Mouse (Mus musculus) liver, adult 2 months (tissue): ENCODE results near the gene Sstr4. TPM values are rescaled to one million over a fixed set of nuclear protein-coding genes. Genes with fewer than 3 reads are reported as not detected.

Experiments used
- DNase-seq: peaks from one replicate; pipeline ENCODE4 v3.0.0-alpha.2; 2011; ENCODE audit warnings: low read depth, low spot score; ENCODE audit errors: extremely low read depth
- H3K27ac ChIP-seq: fragments of 200-500 bp; replicated peaks from 2 replicates; pipeline ENCODE4 v1.5.1; 2012; ENCODE audit warnings: low read depth, mild to moderate bottlenecking, control low read depth, inconsistent platforms, low read length; ENCODE audit not compliant: insufficient read depth
- H3K27me3 ChIP-seq: fragments of 200-500 bp; 2 replicates; pipeline ENCODE4 v1.6.1; 2012; ENCODE audit warnings: mild to moderate bottlenecking, moderate library complexity, low read length, inconsistent platforms; ENCODE audit not compliant: control insufficient read depth, insufficient read depth
- H3K36me3 ChIP-seq: fragments of 200-500 bp; 2 replicates; pipeline ENCODE4 v1.6.1; 2012; ENCODE audit warnings: low read length, inconsistent platforms; ENCODE audit not compliant: control insufficient read depth, insufficient read depth
- H3K4me1 ChIP-seq: fragments of 200-500 bp; 2 replicates; pipeline ENCODE4 v1.6.1; 2011; ENCODE audit warnings: low read length; ENCODE audit not compliant: control insufficient read depth, insufficient read depth
- H3K4me3 ChIP-seq: fragments of 200-500 bp; 2 replicates; pipeline ENCODE4 v1.5.1; 2011; ENCODE audit warnings: low read depth, mild to moderate bottlenecking, control low read depth, low read length, moderate library complexity; ENCODE audit not compliant: insufficient read depth
- H3K79me2 ChIP-seq: fragments of 200-500 bp; 2 replicates; pipeline ENCODE4 v1.6.1; 2012; ENCODE audit warnings: inconsistent platforms, mild to moderate bottlenecking, low read length, moderate library complexity; ENCODE audit not compliant: control insufficient read depth, insufficient read depth
- H3K9ac ChIP-seq: fragments of 200-500 bp; 2 replicates; pipeline ENCODE4 v1.6.1; 2012; ENCODE audit warnings: low read depth, mild to moderate bottlenecking, control low read depth, inconsistent platforms, low read length
- CTCF ChIP-seq: fragments of 200-500 bp; IDR thresholded peaks from 2 replicates; pipeline ENCODE4 v1.5.1; 2011; ENCODE audit warnings: low read depth, low read length, control low read depth
- POLR2A ChIP-seq: fragments of 200-500 bp; IDR thresholded peaks from 2 replicates; pipeline ENCODE4 v1.6.1; 2011; ENCODE audit warnings: low read length, control low read depth; ENCODE audit not compliant: insufficient read depth; ENCODE audit errors: extremely low read depth
- WGBS: fragments of 180-500 bp; shearing (Covaris S2); methylation state at CpG from one replicate; pipeline ENCODE4 v1.1.7; 2018; 5-methylcytosine and 5-hydroxymethylcytosine counted together
- polyA plus RNA-seq: library from polyadenylated mRNA; depleted of rRNA; stranded (reverse); fragments of >200 nt; gene quantifications from 2 replicates; pipeline ENCODE4 v1.2.3, GENCODE M21; 2012
- total RNA-seq: library from RNA; depleted of rRNA; stranded (reverse); fragments of >200 nt; gene quantifications from 2 replicates; pipeline ENCODE4 v1.2.3, GENCODE M21; 2014

Gene Sstr4
- total and polyA plus RNA-seq, 2 experiments: not detected

DNA sequence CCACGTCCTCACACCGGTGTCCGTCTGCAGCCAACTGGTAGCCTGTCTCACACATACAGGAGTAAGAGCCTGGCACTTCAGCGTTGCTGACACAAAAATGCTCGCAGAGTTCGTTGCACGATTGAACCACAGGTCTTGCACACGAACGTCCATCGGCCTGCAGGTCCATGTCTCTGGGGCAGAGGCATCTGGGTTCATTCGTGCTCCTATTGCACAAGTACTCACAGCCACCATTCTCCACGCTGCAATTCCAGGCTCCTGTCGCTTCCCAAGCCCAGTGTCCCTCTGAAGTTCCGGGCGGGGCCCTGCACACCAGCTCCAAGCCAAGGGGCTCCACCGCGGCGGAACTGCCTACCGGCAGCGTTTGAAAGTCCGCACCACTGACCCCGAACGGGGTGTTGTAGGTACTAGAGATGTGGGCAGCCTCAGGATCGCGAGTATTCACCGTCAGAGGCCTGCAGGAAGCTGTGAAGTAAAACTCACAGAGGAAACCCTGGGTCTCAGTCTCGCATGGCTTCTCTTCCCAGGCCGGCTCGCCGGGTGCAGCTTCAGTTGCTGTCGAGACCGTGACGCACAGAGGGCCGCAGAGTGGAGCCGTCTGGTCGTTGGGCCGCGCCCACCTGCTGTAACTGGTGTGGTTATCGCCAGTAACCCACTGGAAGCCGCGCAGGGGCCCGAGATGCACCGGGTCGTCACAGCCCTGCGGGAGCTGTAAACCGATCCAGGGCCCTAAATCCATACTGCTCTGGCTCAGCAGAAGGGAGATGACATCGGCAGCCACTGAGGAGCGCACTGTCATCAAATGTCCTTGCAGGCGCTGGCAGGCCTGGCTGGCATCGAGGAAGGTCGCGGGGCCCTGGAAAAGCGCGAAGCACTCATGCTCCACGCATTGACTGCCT is 12.1 kb downstream of the Sstr4 start:
- no peaks in the 10 kb centered on the region for H3K36me3 ChIP-seq
- no peaks in the 10 kb centered on the region for H3K4me1 ChIP-seq
- peak overlapping the region; percentile 77 for H3K4me3 ChIP-seq
- WGBS: 5% methylated on average over 55 of the region's 55 CpGs
- peak overlapping the region; percentile 50 for H3K27ac ChIP-seq
- peak overlapping the region; percentile 67 for H3K9ac ChIP-seq
- H3K79me2 ChIP-seq: no peaks in the 10 kb centered on the region
- TF ChIP-seq POLR2A: no peak
- no peak for DNase-seq
- H3K27me3 ChIP-seq: no peaks in the 10 kb centered on the region

- WGBS: 3% methylated on average over 35 of the region's 35 CpGs
- TF ChIP-seq CTCF (no peak), POLR2A (0 out of 2 replicates have a peak, but pooled peaks have one; percentile 49)
Observed at GRCm38 (mm10) chr2:148407870-148408760, 13.0 kb downstream of the Sstr4 start, which contains the start of gene Thbd. Gene Thbd (minus strand): TSS chr2:148408188.

DNA sequence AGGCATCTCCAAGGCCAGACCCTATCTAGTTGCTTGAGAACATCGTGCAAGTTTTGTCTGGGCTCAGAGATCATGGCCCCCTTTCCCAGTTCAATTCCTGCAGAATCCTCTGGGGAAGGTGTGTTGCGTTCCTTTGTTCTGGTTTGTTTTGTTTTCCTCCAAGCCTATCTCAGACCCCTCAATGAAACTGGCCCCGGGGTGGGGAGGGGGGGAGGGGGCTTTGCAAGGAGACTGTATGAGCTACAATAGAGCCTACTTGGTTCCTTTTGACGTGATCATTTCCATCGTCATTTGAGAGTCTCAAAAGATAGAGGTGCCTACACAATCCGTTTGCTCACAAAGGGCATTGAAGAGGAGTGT is 13.6 kb downstream of the Sstr4 start:
- DNase-seq: no peak
- Histone ChIP-seq H3K27me3 (no peaks in the 10 kb centered on the region), H3K4me3 (no peak overlapping the region), H3K9ac (no peak overlapping the region; the same call in 1 of the 2 replicates), H3K79me2 (no peaks in the 10 kb centered on the region), H3K27ac (no peak overlapping the region), H3K4me1 (no peaks in the 10 kb centered on the region), H3K36me3 (no peaks in the 10 kb centered on the region)
- TF ChIP-seq POLR2A (no peak), CTCF (no peak)
- 16% methylated on average over 6 of the region's 6 CpGs for WGBS

More at GRCm38 (mm10) chr2:148407870-148408760, 13.0 kb downstream of the Sstr4 start, which contains the start of gene Thbd:
- no peaks in the 10 kb centered on the region for H3K36me3 ChIP-seq
- peak within 1 kb of the TSS; percentile 67 for H3K9ac ChIP-seq
- no peaks in the 10 kb centered on the region for H3K4me1 ChIP-seq
- DNase-seq: peak; percentile 28
- peak within 1 kb of the TSS; percentile 50 for H3K27ac ChIP-seq
- H3K4me3 ChIP-seq: peak within 1 kb of the TSS; percentile 77
- no peaks in the 10 kb centered on the region for H3K27me3 ChIP-seq
- no peaks in the 10 kb centered on the region for H3K79me2 ChIP-seq

DNA sequence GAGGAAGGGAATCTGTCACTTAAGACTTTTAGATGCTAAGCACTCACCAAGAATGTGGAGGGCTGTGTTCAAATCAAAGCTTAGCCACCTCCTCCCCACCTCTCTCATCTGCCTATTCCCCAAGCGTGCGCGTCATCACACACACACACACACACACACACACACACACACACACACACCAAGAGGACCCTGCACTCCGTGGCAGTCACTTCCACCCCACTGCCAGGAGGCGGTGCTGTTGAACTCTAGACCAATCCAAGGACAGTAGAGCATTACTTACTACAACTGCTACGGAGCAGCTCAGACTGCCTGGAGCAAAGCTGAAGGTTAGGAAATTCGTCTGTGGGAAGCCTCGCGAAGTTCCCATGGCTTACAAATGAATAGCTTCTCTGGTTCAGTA is 14.0 kb downstream of the Sstr4 start:
- 18% methylated on average over 9 of the region's 9 CpGs for WGBS
- Histone ChIP-seq H3K4me1 (no peaks in the 10 kb centered on the region), H3K27me3 (no peaks in the 10 kb centered on the region), H3K27ac (no peak overlapping the region), H3K4me3 (no peak overlapping the region), H3K36me3 (no peaks in the 10 kb centered on the region), H3K79me2 (no peaks in the 10 kb centered on the region), H3K9ac (no peak overlapping the region)
- TF ChIP-seq CTCF (peak; percentile 92), POLR2A (no peak)
- peak; percentile 51 for DNase-seq

DNA sequence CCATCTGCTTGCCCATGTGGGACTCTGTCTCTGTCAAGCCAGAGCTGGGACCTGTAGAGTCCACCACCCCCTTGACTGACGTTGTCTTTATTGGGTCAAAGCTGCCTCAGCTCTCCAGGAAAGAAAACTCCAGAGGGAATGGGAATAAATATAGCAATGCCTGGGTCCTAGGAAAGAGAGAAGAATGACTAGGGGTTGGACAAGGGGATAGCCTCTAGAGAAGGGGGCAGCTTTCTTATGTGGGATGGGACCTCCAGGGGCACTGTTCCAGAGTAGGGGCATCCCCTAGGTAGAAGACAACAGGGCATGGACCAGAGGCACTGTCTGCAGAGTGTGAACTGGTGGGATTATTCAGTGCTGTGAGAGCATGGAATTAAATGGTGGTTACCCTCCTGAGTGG is 14.7 kb downstream of the Sstr4 start:
- no peak overlapping the region for H3K9ac ChIP-seq
- no peaks in the 10 kb centered on the region for H3K79me2 ChIP-seq
- no peak overlapping the region for H3K4me3 ChIP-seq
- H3K27ac ChIP-seq: no peak overlapping the region
- TF ChIP-seq POLR2A (no peak), CTCF (no peak)
- no peaks in the 10 kb centered on the region for H3K36me3 ChIP-seq
- H3K27me3 ChIP-seq: no peaks in the 10 kb centered on the region
- WGBS: 65% methylated on average over 1 of the region's 1 CpGs
- no peak for DNase-seq
- H3K4me1 ChIP-seq: no peaks in the 10 kb centered on the region
